Mouse (Mus musculus) spleen, adult 18-20 months (tissue): ENCODE measurements at regions not wholly inside any gene's neighbourhood (a gene's known extent, or its start where the extent isn't known, plus 50 kb on each side); places are given as distances from the start of the nearest gene placed in this dataset.
A peak's percentile ranks its signal among the peaks of the same experiment; 100 is the strongest.

Source experiments
- DNase-seq, 2 experiments: peaks; one replicate each; pipeline ENCODE4 v3.0.0; 2022; ENCODE audit warnings: mixed read lengths in 2 of 2

DNA sequence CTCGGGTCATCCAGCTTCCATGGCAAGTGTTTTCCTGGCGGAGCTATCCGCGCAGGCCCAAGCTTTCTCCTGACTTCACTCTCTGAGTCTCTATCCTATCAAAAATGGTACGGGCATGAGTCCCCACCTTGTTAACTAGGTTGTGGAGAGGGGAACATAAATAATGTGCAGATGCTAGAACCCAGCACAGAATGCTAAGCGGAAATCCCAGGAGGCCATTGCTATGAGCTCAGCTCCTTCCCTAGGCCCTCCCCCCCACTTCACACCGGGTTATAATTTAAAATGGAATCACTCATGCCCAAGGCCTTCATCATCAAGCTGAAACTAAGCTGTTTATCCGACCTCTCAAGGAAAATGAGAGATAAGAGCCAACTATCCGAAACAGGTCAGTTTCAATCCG is 60.4 kb upstream of the Cd83 start:
- DNase-seq = no peak

DNA sequence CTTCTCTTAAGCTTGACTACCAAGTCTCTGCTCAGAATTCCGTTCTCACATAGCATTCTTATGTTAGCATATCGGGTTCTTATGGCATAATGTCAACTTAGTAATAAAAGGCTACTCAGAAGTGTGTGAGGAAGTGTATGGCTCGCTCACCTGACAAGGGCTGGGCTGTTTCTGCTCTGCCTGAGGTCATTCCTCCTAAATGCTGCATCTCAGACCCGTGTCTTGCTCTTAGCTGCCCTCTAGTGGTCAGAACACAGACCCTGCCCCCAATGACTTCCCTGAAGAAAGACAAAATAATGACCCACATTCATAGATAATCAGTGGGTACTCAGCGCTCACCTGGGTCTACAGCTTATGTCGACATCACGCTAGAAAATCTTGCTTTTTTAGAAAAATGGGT is 58.9 kb upstream of the Cd83 start:
- peak; percentile 14 to 37 for DNase-seq

DNA sequence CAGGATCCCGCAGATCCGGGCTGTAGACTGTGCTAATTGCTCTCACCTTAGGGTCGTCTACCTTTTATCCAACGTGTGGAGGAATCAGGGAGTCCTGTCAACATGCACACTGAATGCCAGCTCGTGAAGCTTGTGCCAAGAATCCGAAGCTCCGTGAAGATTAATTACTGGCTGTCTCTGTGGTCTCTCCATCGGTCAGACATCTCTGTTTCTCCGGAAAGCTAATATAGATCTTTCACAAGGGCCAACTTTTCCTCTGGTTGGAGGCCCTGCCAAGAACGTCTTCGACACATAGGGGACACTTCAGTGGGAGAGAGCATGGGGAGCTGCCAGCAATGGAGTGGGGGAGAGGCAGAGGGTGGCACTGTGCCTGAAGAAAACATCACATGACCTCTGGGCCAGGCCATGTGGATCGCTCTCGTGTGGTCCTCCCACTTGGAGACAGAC is 57.7 kb upstream of the Cd83 start:
- DNase-seq = no peak

- DNase-seq = no peak
These were observed 55.0 kb upstream of the Cd83 start for GRCm38 (mm10) chr13:43729617-43730016.

GRCm38 (mm10) chr13:43733061-43733460 is 51.5 kb upstream of the Cd83 start:
- DNase-seq = no peak

DNA sequence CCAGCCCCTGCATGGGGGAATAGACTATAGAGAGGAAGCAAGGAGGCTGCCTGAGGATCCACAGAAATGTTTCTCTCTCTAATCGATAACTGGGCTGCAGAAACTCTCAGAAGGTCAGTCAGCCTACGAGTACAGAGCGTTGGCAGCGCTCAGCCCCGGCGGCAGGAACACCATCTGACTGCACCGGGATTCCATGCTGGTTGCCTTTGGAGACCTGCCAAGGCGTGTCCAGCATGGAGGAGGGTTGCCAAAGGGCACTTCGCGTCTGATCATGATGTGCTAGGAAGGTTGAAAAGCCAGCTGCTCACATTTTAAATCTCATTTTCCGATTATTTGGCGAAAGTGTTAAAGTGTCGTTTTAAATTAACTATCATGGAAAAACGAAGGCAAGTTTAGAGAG is 49.9 kb upstream of the Cd83 start:
- no peak for DNase-seq
